Mouse (Mus musculus): ENCODE measurements around the gene Pld3. TPM values are rescaled to one million over a fixed set of nuclear protein-coding genes. Genes with fewer than 3 reads are reported as not detected.
"Not testable (repeated sequence)": the region's sequence is repeated elsewhere in the genome, so short reads cannot be mapped to it uniquely, and the experiment has no call there.

Gene Pld3
- total RNA-seq, 2 experiments from 2014 or later = 84.0 to 86.6 TPM

DNA sequence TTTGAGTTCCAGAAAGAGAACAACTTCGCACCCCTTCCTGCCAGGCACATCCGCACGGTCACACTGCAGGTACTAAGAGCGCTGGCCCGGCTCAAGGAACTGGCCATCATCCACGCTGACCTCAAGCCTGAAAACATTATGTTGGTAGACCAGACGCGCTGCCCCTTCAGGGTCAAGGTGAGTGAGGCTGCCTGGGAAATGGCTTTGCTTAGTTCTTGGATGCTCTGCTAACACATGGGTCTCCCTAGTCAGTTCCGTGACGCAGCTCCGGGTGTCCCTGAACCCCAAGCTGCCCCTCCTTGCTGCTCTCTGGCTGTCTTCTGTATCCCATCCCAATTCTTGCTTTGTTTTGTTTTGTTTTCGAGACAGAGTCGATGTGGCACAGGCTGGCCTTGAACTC lies 29.2 kb downstream of the Pld3 start:
- DNase-seq = no peak

GRCm38 (mm10) chr7:27522967-27523366 lies 30.1 kb downstream of the Pld3 start, which contains the start of gene Hipk4:
Gene Hipk4 (plus strand): TSS chr7:27523267.
- no peak for DNase-seq

- DNase-seq = no peak
Observed at GRCm38 (mm10) chr7:27520599-27520998, 32.4 kb downstream of the Pld3 start.

DNA sequence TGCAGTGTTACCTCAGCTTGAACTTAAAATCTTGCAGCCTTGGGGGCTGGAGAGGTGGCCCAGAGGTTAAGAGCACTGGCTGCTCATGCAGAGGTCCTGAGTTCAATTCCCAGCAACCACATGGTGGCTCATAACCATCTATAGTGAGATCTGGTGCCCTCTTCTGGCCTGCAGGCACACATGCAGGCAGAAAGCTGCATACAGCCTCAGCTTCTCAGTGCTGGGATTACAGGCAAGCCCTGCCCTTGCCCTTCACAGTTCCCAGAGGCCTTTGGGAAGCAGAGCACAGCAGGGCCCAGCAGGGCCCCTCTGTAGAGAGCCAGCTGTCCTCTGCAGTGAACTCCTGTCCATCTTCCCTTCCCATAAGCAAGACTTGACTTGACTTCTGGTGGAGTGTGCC lies 32.9 kb downstream of the Pld3 start:
- no peak for DNase-seq

DNA sequence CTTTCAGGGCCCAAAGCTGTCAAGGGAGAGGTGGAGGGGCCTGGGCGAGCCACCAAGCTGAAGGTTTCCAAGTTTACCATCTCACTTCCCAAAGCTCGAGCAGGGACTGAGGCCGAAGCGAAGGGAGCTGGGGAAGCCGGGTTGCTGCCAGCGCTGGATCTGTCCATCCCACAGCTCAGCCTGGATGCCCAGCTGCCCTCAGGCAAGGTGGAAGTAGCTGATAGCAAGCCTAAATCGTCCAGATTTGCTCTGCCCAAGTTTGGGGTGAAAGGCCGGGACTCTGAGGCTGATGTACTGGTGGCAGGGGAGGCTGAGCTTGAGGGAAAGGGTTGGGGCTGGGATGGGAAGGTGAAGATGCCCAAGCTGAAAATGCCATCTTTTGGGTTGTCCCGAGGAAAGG lies 34.7 kb downstream of the Pld3 start:
- no peak for DNase-seq

GRCm38 (mm10) chr7:27514961-27515360 lies 38.1 kb downstream of the Pld3 start:
- DNase-seq = no peak

GRCm38 (mm10) chr7:27510809-27511208 lies 42.2 kb downstream of the Pld3 start:
- no peak for DNase-seq

- DNase-seq = peak; percentile 75
Observed at GRCm38 (mm10) chr7:27508648-27509005, 44.4 kb downstream of the Pld3 start.

DNA sequence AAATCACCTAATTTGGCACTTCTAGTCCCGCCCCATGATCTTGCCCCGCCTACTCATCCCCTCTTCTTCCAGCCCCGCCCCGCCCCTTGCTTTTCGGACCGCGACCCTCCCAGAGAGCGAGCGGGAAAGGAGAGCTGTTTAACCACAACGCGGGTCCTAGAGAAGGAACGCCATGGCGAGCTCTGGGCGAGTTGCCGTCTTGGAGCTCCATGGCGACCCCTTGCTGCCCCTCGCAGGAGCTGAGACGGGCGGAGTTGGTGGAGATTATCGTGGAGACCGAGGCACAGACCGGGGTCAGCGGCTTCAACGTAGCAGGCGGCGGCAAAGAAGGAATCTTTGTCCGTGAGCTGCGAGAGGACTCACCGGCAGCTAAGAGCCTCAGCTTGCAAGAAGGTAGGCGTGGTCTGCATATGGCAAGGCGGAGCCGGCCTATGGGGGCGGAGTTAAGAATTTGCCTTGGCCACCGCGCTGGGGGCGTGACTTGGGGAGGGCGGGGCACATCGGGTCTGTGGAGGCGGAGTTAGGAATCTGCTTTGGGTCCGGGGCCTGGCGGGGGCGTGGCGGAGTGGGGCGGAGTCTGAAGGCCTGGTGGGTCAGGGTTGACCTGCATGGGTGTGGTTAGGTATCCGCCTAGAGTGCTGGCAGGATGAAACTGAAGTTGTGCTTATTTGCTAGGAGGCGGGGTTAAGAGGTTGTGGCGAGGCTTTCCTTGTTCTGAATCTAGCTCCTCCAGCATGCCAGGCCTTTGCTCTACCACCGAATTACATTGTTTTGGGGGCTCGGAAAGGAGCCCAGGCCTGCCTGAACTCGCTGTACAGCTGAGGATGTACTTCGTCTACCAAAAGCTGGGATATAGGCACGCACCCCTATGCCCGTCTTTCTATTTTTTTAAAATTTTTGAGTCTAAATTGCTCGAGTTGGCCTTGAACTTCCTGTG lies 45.0 kb downstream of the Pld3 start:
- peak; percentile 99 for DNase-seq

GRCm38 (mm10) chr7:27506765-27507370 lies 46.1 kb downstream of the Pld3 start:
- DNase-seq = no peak

DNA sequence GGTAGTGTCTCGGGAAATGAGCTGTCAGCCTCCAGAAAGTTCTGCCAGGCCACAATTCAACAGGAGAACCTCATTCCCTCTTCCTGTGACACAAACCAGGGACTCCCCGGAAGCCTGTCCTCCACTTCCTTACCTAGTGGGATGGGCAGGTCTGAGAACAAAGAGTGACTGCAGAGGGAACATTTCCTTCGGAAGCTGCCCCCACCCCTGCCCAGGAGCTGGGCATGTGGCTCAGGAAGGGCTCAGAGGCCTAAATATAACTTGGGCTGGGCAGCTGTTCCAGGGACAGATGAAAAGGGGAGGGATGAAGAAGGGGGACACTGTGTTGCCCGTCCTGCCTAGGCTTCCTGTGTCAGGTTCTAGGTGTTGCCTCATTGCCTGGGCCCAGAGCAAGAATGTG lies 51.4 kb downstream of the Pld3 start:
- DNase-seq = peak; percentile 53

GRCm38 (mm10) chr7:27499036-27499435 lies 54.0 kb downstream of the Pld3 start, which contains the start of gene Prx:
Gene Prx (plus strand): TSS chr7:27499324.
- DNase-seq = no peak

DNA sequence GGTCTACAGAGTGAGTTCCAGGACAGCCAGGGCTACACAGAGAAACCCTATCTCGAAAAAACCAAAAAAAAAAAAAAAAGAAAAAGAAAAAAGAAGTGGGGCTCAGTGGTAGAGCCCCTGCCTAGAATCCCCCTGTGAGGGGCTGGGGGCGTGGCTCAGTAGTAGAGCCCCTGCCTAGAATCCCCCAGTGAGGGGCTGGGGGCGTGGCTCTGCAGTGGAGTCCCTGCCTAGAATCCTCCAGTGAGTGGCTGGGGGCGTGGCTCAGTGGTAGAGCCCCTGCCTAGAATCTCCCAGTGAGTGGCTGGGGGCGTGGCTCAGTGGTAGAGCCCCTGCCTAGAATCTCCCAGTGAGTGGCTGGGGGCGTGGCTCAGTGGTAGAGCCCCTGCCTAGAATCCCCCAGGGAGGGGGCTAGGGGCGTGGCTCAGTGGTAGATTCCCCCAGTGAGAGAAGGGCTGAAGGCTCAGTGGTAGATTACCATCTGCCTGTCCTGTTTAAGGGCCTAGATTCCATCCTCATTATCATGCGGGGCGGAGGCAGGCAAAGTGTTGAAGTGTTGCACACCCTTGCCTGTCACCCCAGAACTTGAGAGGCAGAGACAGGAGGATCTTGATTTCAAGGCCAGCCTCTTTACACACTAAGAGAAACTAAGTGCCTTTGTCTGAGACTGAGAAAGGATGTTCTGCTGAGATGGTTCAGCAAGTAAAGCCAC lies 58.2 kb downstream of the Pld3 start:
- not testable (repeated sequence) for DNase-seq

DNA sequence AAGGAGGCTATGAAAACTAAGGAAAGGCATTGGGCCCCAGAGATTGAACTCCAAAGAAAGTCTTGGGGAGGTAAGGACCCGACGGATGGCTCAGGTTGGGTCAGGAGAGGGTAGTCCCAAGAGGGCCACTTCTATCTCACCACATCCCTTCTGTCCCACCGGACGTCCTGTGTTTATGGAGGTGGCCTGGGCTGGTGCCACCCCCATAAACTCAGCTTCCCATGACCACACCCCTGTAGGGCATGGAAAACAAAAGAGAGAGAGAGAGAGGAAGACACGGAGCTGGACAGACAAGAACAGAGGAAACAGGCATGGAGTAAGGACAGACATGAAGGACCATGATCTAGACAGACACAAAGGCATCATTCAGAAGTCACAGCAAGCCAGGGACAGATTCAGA lies 59.6 kb downstream of the Pld3 start:
- DNase-seq = no peak

DNA sequence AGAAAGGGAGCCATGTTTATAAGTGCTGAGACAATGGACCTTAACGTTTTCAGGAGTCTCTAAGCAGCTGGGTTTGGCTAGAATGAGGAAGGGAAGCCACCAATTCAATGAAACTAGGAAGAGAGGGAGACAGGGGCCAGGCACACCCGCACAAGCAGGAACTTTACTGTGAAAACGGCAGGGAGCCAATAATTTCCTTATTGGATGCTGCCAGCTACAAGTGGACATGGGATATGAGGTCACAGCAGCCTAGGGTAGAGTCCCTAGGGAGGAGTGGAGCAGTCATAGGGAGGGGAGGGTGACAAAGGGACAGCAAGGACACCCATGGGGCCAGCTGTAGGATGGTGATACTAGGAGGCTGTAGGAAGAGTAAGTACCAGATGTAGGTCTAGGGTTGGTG lies 60.0 kb downstream of the Pld3 start:
- DNase-seq = peak; percentile 2

DNA sequence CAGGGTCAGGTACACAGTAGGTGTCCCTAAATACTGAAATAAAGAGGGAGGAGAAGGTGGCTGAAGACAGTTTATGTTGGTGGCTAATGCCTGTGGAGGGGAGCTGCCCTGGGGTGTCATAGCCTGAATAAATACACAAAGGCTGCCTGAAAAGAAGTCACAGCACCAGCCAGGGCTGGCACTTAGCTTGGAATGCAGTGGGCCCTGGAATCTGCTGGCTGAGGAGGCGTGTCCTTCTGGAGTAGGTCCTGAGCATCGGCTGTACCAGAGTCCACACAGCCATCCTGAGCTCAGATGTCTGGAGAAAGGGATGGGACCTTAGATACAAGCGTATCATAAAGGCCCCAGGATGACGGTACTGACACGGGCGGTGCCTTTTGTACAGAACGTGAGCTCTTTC lies 61.2 kb downstream of the Pld3 start:
- peak; percentile 8 for DNase-seq

GRCm38 (mm10) chr7:27490543-27491329 lies 62.3 kb downstream of the Pld3 start:
- peak; percentile 97 for DNase-seq

- DNase-seq = no peak
Observed at GRCm38 (mm10) chr7:27490227-27490542, 62.8 kb downstream of the Pld3 start.

GRCm38 (mm10) chr7:27489270-27489869 lies 63.6 kb downstream of the Pld3 start:
- peak; percentile 7 for DNase-seq

- DNase-seq = peak; percentile 88
Observed at GRCm38 (mm10) chr7:27487740-27488268, 65.2 kb downstream of the Pld3 start.
